Mouse (Mus musculus) intestine, postnatal 0 days (tissue): Measurements from ENCODE around the gene Cdc14a. TPM values are rescaled to one million over a fixed set of nuclear protein-coding genes. Genes with fewer than 3 reads are reported as not detected.

Source experiments
- ATAC-seq: fragments of 200-750 bp; cut with Nextera tagmentation; 2 replicates; pipeline ENCODE4 v1.8.0; 2017; ENCODE audit warnings: mild to moderate bottlenecking, moderate TSS enrichment, moderate library complexity
- H3K27ac ChIP-seq: fragments of 300-500 bp; sonication (generic); 2 replicates; pipeline ENCODE4 v1.5.1; 2014; ENCODE audit warnings: mild to moderate bottlenecking, low read depth, low read length, moderate library complexity
- H3K27me3 ChIP-seq: fragments of 300-500 bp; sonication (generic); replicated peaks from 2 replicates; pipeline ENCODE4 v1.6.1; 2014; ENCODE audit warnings: low read length, mixed read lengths; ENCODE audit not compliant: control insufficient read depth, insufficient read depth
- H3K36me3 ChIP-seq: fragments of 300-500 bp; sonication (generic); 2 replicates; pipeline ENCODE4 v1.6.1; 2014; ENCODE audit warnings: mild to moderate bottlenecking, moderate library complexity; ENCODE audit not compliant: control insufficient read depth, insufficient read depth
- H3K4me1 ChIP-seq: fragments of 300-500 bp; sonication (generic); replicated peaks from 2 replicates; pipeline ENCODE4 v1.6.1; 2014; ENCODE audit warnings: antibody characterized with exemption, low read length, mixed read lengths; ENCODE audit not compliant: control insufficient read depth, insufficient read depth
- H3K4me2 ChIP-seq: fragments of 300-500 bp; sonication (generic); replicated peaks from 2 replicates; pipeline ENCODE4 v1.6.1; 2014; ENCODE audit warnings: low read depth, mild to moderate bottlenecking, moderate library complexity
- H3K4me3 ChIP-seq: fragments of 300-500 bp; sonication (generic); 2 replicates; pipeline ENCODE4 v1.5.1; 2014; ENCODE audit warnings: low read depth, low read length
- H3K9ac ChIP-seq: fragments of 300-500 bp; sonication (generic); 2 replicates; pipeline ENCODE4 v1.6.1; 2014; ENCODE audit warnings: mild to moderate bottlenecking, low read depth, low read length
- H3K9me3 ChIP-seq: fragments of 300-500 bp; sonication (generic); 2 replicates; pipeline ENCODE4 v1.6.1; 2016; ENCODE audit warnings: mixed run types; ENCODE audit not compliant: control insufficient read depth
- CTCF ChIP-seq: sonication (generic); IDR thresholded peaks from 2 replicates; pipeline ENCODE4 v1.5.1; 2016; ENCODE audit warnings: low read depth, mild to moderate bottlenecking, control low read depth, antibody characterized with exemption, moderate library complexity
- WGBS: fragments of 180-500 bp; shearing (Covaris S2); extraction: QIAGEN DNeasy Blood & Tissue Kit; methylation state at CpG from one replicate; pipeline ENCODE4 v1.1.7; 2014; 5-methylcytosine and 5-hydroxymethylcytosine counted together
- polyA plus RNA-seq: library from polyadenylated mRNA; unstranded; fragments of >200 nt; fragmentation: Nextera tagmentation; extraction: Ambion mirVana; gene quantifications from 2 replicates; pipeline ENCODE4 v1.2.1, GENCODE M21; 2015

Gene Cdc14a
- polyA plus RNA-seq, 1 experiment from 2014 or later = 6.6 TPM

DNA sequence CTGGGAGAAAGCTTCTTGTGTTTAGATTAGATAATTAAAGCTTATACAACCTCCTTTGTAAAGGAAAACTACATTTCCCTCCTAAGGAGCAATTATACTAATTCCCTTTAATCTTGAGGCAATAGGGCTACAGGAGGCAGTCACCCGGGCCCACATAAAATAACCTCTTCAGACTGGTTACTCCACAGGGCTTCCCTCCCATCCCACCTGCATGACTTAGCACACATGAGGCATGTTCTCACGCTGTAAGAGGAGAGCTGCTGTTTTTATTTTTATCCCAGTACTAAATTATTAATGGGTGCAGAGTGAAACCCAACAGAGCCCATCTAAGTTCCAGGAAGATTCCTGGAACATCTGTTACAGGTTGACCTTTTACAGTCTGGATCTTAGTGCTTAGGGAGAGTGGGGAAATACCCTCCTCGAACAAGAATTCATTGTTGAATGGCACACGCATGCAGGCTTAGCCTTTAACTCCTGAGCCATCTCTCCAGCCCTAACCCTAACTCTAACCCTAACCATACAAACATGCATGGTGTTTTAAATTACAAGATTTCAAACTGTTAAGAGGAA lies 54.9 kb downstream of the Cdc14a start:
- Histone ChIP-seq H3K9ac (no peak overlapping the region), H3K9me3 (no peaks in the 10 kb centered on the region), H3K27ac (no peak overlapping the region), H3K4me2 (no peak overlapping the region), H3K4me3 (no peak overlapping the region), H3K27me3 (no peaks in the 10 kb centered on the region), H3K4me1 (no peaks in the 10 kb centered on the region), H3K36me3 (no peaks in the 10 kb centered on the region)
- ATAC-seq = no peak
- TF ChIP-seq CTCF = no peak
- 50% methylated on average over 4 of the region's 4 CpGs for WGBS

GRCm38 (mm10) chr3:116366125-116366524 lies 57.7 kb downstream of the Cdc14a start:
- Histone ChIP-seq H3K36me3 (no peaks in the 10 kb centered on the region), H3K9ac (no peak overlapping the region), H3K27ac (no peak overlapping the region), H3K9me3 (no peaks in the 10 kb centered on the region), H3K4me2 (no peak overlapping the region), H3K4me1 (no peaks in the 10 kb centered on the region), H3K4me3 (no peak overlapping the region), H3K27me3 (no peaks in the 10 kb centered on the region)
- ATAC-seq = peak; percentile 86
- 47% methylated on average over 2 of the region's 2 CpGs for WGBS
- TF ChIP-seq CTCF = no peak

- no peak overlapping the region for H3K9ac ChIP-seq
- H3K4me3 ChIP-seq = no peak overlapping the region
- no peaks in the 10 kb centered on the region for H3K9me3 ChIP-seq
- no peak overlapping the region for H3K27ac ChIP-seq
- TF ChIP-seq CTCF = no peak
- no peaks in the 10 kb centered on the region for H3K36me3 ChIP-seq
- H3K27me3 ChIP-seq = no peaks in the 10 kb centered on the region
- no peaks in the 10 kb centered on the region for H3K4me1 ChIP-seq
- ATAC-seq = no peak
- WGBS = 72% methylated on average over 7 of the region's 7 CpGs
- no peak overlapping the region for H3K4me2 ChIP-seq
Observed at GRCm38 (mm10) chr3:116361906-116362305, 61.9 kb downstream of the Cdc14a start.

DNA sequence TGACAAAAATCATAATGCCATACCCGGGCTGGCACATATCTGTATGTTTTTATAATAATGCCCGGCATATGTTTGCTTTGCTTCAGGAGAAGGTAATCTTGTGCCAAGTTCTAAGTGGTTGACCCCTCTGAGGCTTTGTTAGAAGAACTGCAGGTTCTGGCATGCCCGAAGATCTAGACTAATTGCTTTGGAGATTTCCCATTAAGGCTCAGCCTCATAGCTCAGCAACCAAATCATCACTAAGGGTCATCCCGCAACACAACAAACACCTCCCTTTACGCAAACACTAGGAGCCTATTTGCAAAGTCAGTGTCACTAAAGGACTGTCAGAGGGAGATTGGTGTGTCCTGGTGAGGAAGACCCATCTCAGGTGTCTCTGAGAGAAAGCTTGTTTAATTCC lies 62.7 kb downstream of the Cdc14a start:
- no peaks in the 10 kb centered on the region for H3K9me3 ChIP-seq
- no peak overlapping the region for H3K4me2 ChIP-seq
- no peaks in the 10 kb centered on the region for H3K4me1 ChIP-seq
- H3K27me3 ChIP-seq = no peaks in the 10 kb centered on the region
- WGBS = 79% methylated on average over 5 of the region's 5 CpGs
- no peak for TF ChIP-seq CTCF
- H3K27ac ChIP-seq = no peak overlapping the region
- no peak overlapping the region for H3K9ac ChIP-seq
- H3K4me3 ChIP-seq = no peak overlapping the region
- ATAC-seq = no peak
- H3K36me3 ChIP-seq = no peaks in the 10 kb centered on the region

DNA sequence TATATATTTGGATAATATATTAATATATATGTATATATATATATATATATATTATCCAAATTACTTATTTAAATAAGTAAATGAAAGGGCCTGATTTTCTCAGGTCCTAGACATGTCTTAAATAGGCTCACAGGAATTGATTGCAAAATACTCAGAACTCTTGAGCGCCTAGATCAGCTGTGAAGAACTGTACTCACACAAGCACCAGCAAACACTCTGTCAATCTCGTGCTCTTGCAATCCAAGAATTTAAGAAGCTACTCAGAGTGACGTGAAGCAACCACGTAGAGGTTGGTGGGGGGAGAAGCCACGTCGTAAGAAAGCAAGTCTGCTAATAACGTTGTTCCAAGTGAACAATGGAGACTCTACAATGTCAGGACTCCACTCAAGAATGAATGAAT lies 66.0 kb downstream of the Cdc14a start:
- H3K4me3 ChIP-seq = no peak overlapping the region
- no peak for ATAC-seq
- no peak overlapping the region for H3K4me2 ChIP-seq
- TF ChIP-seq CTCF = no peak
- no peaks in the 10 kb centered on the region for H3K27me3 ChIP-seq
- no peak overlapping the region for H3K9ac ChIP-seq
- no peak overlapping the region for H3K27ac ChIP-seq
- H3K36me3 ChIP-seq = no peaks in the 10 kb centered on the region
- H3K9me3 ChIP-seq = no peaks in the 10 kb centered on the region
- 89% methylated on average over 7 of the region's 7 CpGs for WGBS
- H3K4me1 ChIP-seq = no peaks in the 10 kb centered on the region

GRCm38 (mm10) chr3:116357180-116357579 lies 66.7 kb downstream of the Cdc14a start:
- Histone ChIP-seq H3K9me3 (no peaks in the 10 kb centered on the region), H3K36me3 (no peaks in the 10 kb centered on the region), H3K4me2 (no peak overlapping the region), H3K9ac (no peak overlapping the region), H3K27ac (no peak overlapping the region), H3K4me1 (no peaks in the 10 kb centered on the region), H3K27me3 (no peaks in the 10 kb centered on the region), H3K4me3 (no peak overlapping the region)
- ATAC-seq = no peak
- no peak for TF ChIP-seq CTCF
- 63% methylated on average over 4 of the region's 4 CpGs for WGBS
